Mouse (Mus musculus) intestine, embryonic 14.5 days (tissue): ENCODE measurements around the gene Trim8. TPM values are rescaled to one million over a fixed set of nuclear protein-coding genes. Genes with fewer than 3 reads are reported as not detected.

Source experiments
- ATAC-seq: fragments of 200-750 bp; cut with Nextera tagmentation; replicated peaks from 2 replicates; pipeline ENCODE4 v1.8.0; 2017; ENCODE audit warnings: low read depth, moderate number of reproducible peaks, moderate TSS enrichment, moderate library complexity; ENCODE audit not compliant: low FRiP score, low TSS enrichment
- DNase-seq: peaks from one replicate; pipeline ENCODE4 v3.0.0-alpha.2; 2018; ENCODE audit warnings: low spot score
- H3K27ac ChIP-seq: fragments of 300-500 bp; sonication (generic); 2 replicates; pipeline ENCODE4 v1.5.1; 2014; ENCODE audit warnings: low read depth, mild to moderate bottlenecking, control low read depth
- H3K27me3 ChIP-seq: fragments of 300-500 bp; sonication (generic); replicated peaks from 2 replicates; pipeline ENCODE4 v1.6.1; 2014; ENCODE audit warnings: low read length, control low read depth; ENCODE audit not compliant: control insufficient read depth, insufficient read depth
- H3K36me3 ChIP-seq: fragments of 300-500 bp; sonication (generic); 2 replicates; pipeline ENCODE4 v1.6.1; 2014; ENCODE audit warnings: low read length, control low read depth; ENCODE audit not compliant: control insufficient read depth, insufficient read depth
- H3K4me1 ChIP-seq: fragments of 300-500 bp; sonication (generic); replicated peaks from 2 replicates; pipeline ENCODE4 v1.6.1; 2014; ENCODE audit warnings: low read length, control low read depth, mixed read lengths; ENCODE audit not compliant: control insufficient read depth, insufficient read depth
- H3K4me2 ChIP-seq: fragments of 300-500 bp; sonication (generic); 2 replicates; pipeline ENCODE4 v1.6.1; 2014; ENCODE audit warnings: low read length
- H3K4me3 ChIP-seq: fragments of 300-500 bp; sonication (generic); 2 replicates; pipeline ENCODE4 v1.5.1; 2014; ENCODE audit warnings: low read depth, low read length, control low read depth, mixed read lengths
- H3K9ac ChIP-seq: fragments of 300-500 bp; sonication (generic); 2 replicates; pipeline ENCODE4 v1.6.1; 2014; ENCODE audit warnings: mild to moderate bottlenecking, low read length
- H3K9me3 ChIP-seq: fragments of 300-500 bp; sonication (generic); 2 replicates; pipeline ENCODE4 v1.6.1; 2016; ENCODE audit warnings: low read length, control low read depth; ENCODE audit not compliant: control insufficient read depth
- WGBS: fragments of 180-500 bp; shearing (Covaris S2); extraction: QIAGEN DNeasy Blood & Tissue Kit; methylation state at CpG from one replicate; pipeline ENCODE4 v1.1.7; 2014; 5-methylcytosine and 5-hydroxymethylcytosine counted together
- polyA plus RNA-seq: library from polyadenylated mRNA; unstranded; fragments of >200 nt; fragmentation: Nextera tagmentation; extraction: Ambion mirVana; gene quantifications from 2 replicates; pipeline ENCODE4 v1.2.1, GENCODE M21; 2014

Gene Trim8
- polyA plus RNA-seq, 1 experiment from 2014 or later = 21.1 TPM

DNA sequence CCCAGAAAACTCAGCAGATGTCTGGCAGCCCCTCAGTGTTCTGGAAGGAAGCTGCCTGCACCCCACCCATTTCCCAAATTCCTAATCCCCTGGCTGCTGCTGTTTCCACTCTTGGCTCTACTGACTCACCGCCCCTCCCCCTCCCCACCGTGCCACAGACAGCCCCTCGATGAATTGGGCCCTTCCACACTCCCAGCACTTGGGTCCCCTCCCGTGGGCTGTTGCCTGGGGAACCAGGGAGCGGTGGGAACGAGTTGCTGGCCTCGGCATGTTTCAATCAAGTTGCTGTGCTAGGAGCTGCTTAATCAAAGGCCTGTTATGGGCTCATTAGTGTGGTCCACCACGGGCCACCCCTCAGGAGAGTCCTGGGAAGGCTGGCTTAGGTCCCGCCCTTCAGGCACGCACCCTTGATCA lies 24.1 kb upstream of the Trim8 start:
- H3K9me3 ChIP-seq = no peaks in the 10 kb centered on the region
- no peak overlapping the region for H3K9ac ChIP-seq
- WGBS = 47% methylated on average over 10 of the region's 10 CpGs
- no peak overlapping the region for H3K4me2 ChIP-seq
- no peak for DNase-seq
- ATAC-seq = no peak
- H3K27ac ChIP-seq = no peak overlapping the region
- H3K4me3 ChIP-seq = no peak overlapping the region
- H3K4me1 ChIP-seq = peaks cover 19% of the 10 kb centered on the region
- H3K27me3 ChIP-seq = no peaks in the 10 kb centered on the region
- peaks cover 49% of the 10 kb centered on the region for H3K36me3 ChIP-seq

DNA sequence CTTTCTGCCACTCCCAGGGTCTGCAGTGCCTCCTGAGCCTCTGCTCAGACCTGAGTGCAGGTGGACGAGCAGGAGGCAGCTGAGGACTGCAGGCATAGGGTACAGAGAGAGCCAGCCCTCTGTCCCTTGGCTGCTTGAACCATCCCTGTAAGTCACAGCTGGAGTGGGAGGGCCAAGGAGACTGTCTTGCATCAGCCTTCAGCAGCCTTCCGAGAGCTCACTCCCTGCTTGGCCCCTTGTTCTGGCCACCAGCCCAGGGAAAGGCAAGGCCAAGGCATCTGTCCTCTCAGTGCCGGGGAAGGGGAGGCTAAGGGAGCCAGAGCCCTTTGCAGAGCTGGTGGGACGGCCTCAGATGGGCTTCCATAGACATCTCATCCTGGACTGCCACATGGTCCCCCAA lies 23.3 kb upstream of the Trim8 start:
- WGBS = 75% methylated on average over 4 of the region's 4 CpGs
- no peak overlapping the region for H3K4me2 ChIP-seq
- H3K27ac ChIP-seq = peak overlapping the region; percentile 17; the same call in 1 of the 2 replicates
- no peak overlapping the region for H3K9ac ChIP-seq
- H3K36me3 ChIP-seq = peaks cover 47% of the 10 kb centered on the region
- DNase-seq = no peak
- peaks cover 19% of the 10 kb centered on the region for H3K4me1 ChIP-seq
- no peaks in the 10 kb centered on the region for H3K27me3 ChIP-seq
- no peak for ATAC-seq
- no peaks in the 10 kb centered on the region for H3K9me3 ChIP-seq
- H3K4me3 ChIP-seq = no peak overlapping the region

DNA sequence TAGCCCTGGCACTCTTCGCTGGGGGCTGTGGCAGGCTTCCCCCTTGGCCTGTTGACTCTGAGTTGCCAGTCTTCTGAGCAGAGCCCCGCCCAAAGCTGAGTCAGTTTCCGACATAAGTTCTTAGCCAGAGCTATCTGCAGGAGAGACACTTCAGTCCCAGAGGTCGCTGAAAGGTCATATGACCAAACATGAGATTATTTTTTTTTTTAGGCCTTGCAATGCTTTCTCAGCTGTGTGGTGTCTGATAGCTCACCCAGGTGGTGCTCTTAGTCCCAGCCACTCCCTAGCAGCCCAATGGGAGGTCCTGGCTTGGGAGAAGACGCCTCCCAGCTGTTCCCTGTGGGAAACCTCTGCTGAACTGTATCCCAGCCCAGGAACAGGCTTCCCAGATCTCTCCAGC lies 22.7 kb upstream of the Trim8 start:
- Histone ChIP-seq H3K9me3 (no peaks in the 10 kb centered on the region), H3K9ac (no peak overlapping the region), H3K27me3 (no peaks in the 10 kb centered on the region), H3K4me1 (peaks cover 19% of the 10 kb centered on the region), H3K4me2 (no peak overlapping the region), H3K4me3 (no peak overlapping the region), H3K36me3 (peaks cover 44% of the 10 kb centered on the region), H3K27ac (peak overlapping the region; percentile 47)
- WGBS = 34% methylated on average over 5 of the region's 5 CpGs
- ATAC-seq (no peak; the same call in 1 of the 2 replicates), DNase-seq (no peak)

DNA sequence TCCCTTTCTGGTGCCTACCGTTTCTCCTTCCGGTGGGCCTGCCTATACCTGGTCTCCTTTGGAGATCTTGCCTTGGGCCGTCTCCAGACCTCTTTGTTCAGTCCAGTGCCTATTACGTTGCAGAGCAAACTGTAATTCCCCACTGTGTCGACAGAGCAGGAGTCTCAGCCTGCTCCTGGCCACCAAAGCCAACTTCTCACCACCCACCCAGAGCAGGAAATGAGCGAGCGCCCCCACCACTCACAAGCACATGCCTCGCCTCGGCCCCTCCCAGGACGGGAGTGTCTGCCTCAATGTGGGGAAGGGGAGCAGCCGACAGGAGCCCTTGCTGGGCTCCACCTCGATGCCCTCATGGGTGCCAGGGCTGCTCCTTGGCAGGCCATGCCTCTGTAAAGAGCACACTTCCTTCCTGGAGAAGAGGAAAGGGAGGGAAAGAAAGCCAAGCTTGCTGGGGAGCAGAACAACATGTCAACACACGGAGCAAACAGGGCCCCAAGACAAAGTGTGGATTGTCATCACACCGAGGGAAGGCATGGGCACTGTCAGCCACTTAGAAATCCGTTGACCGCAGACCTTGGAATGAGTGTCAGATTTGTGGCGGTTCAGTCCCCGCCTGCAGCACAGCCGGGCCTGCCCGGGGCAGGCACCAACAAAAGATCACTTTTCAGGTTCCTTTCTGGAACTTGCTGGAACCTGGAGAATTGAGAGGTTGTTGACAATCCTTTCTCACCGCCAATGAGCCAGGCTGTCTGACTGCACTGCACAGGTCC lies 22.0 kb upstream of the Trim8 start:
- H3K4me2 ChIP-seq = no peak overlapping the region

DNA sequence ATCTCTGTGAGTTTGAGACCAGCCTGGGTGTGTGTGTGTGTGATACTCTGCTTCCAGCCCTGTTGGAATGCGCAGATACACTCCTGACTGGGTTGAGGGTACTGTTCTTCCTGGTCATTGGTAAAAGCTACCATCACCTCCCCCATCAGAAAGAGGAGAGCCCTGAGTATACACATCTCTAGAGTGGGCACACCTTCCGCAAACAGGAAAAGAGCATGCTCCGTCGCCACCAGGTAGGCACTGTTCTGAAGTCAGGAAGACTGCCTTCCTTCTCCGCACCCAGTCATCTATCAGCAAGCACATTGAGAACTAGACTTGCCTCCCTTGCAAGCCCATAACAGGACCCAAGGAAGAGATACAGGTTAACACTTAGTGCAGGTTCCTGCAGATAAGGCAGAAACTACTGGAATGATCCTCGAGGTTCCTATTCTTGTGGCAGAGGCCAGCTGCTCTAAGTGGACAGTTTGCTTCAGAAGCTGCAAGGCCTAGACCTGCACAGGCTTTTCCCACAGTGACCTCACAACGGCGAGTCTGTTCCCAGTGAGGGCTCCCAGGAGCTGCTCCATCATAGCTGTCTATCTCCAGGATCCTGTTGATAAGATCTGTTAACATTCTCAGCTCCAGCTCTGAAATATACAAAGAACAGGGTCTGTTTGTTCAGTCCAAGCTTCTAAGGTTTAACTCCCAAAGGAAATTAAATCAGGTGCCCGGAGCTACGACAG lies 20.7 kb upstream of the Trim8 start:
- H3K36me3 ChIP-seq = peaks cover 43% of the 10 kb centered on the region
- DNase-seq (no peak), ATAC-seq (no peak)
- H3K4me3 ChIP-seq = no peak overlapping the region
- no peak overlapping the region for H3K9ac ChIP-seq
- no peaks in the 10 kb centered on the region for H3K27me3 ChIP-seq
- H3K4me2 ChIP-seq = no peak overlapping the region
- H3K4me1 ChIP-seq = peaks cover 19% of the 10 kb centered on the region
- WGBS = 52% methylated on average over 10 of the region's 10 CpGs
- no peak overlapping the region for H3K27ac ChIP-seq
- no peaks in the 10 kb centered on the region for H3K9me3 ChIP-seq

More for the DNA sequence above, 22.0 kb upstream of the Trim8 start:
- WGBS = 56% methylated on average over 21 of the region's 21 CpGs
- peak overlapping the region; percentile 47 for H3K27ac ChIP-seq
- DNase-seq (no peak), ATAC-seq (peak; percentile 32; the same call in 1 of the 2 replicates)
- peaks cover 44% of the 10 kb centered on the region for H3K36me3 ChIP-seq
- no peaks in the 10 kb centered on the region for H3K9me3 ChIP-seq
- H3K4me3 ChIP-seq = no peak overlapping the region
- H3K4me1 ChIP-seq = peaks cover 19% of the 10 kb centered on the region
- H3K27me3 ChIP-seq = no peaks in the 10 kb centered on the region
- H3K9ac ChIP-seq = no peak overlapping the region

DNA sequence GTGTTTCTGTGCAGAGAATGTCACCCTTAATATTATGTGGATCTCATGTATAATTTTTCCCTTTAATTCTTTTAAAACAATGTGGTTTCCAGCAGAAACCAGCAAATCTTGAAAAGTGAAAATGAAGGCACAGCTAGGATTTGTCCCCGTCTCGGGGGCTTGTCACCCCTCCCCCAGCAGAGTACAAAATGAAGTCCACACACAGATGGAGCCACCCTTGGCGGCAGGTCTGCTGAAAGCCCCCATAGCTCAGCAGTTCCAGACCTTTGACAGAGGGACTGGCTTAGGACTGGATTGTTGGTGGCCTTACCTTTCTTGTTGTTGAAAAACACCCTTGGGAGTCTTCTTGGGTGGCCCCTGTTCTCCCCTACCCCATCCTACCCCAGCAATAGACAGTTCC lies 20.1 kb upstream of the Trim8 start:
- DNase-seq = no peak
- H3K27me3 ChIP-seq = no peaks in the 10 kb centered on the region
- 30% methylated on average over 3 of the region's 3 CpGs for WGBS
- H3K9me3 ChIP-seq = no peaks in the 10 kb centered on the region
- peaks cover 45% of the 10 kb centered on the region for H3K36me3 ChIP-seq
- no peak overlapping the region for H3K4me3 ChIP-seq
- peaks cover 23% of the 10 kb centered on the region for H3K4me1 ChIP-seq
- ATAC-seq = no peak
- H3K4me2 ChIP-seq = no peak overlapping the region
- H3K9ac ChIP-seq = no peak overlapping the region
- no peak overlapping the region for H3K27ac ChIP-seq

DNA sequence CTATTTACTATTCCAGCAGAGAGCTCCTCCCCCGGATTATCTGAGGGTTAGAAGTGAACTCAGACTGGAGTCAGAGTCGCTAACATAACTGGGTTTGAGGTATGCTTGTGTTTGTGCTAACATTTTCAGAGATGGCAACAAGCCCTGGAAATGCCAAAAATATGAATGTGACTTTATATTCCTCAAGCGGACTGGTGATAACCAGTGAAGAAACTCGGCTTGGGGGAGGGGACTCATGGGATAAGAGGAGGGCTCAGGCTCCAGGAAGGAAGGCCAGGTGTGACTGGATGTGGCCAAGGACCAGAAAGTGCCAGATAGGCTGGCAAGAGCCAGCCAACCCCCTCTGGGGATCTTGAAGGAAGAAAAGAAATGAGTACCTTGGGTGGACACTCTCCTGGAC lies 19.7 kb upstream of the Trim8 start:
- Histone ChIP-seq H3K27ac (no peak overlapping the region), H3K36me3 (peaks cover 44% of the 10 kb centered on the region), H3K4me1 (peaks cover 23% of the 10 kb centered on the region), H3K27me3 (no peaks in the 10 kb centered on the region), H3K9ac (no peak overlapping the region), H3K4me2 (no peak overlapping the region), H3K9me3 (no peaks in the 10 kb centered on the region), H3K4me3 (no peak overlapping the region)
- ATAC-seq (no peak), DNase-seq (no peak)
- WGBS = 15% methylated on average over 4 of the region's 4 CpGs

DNA sequence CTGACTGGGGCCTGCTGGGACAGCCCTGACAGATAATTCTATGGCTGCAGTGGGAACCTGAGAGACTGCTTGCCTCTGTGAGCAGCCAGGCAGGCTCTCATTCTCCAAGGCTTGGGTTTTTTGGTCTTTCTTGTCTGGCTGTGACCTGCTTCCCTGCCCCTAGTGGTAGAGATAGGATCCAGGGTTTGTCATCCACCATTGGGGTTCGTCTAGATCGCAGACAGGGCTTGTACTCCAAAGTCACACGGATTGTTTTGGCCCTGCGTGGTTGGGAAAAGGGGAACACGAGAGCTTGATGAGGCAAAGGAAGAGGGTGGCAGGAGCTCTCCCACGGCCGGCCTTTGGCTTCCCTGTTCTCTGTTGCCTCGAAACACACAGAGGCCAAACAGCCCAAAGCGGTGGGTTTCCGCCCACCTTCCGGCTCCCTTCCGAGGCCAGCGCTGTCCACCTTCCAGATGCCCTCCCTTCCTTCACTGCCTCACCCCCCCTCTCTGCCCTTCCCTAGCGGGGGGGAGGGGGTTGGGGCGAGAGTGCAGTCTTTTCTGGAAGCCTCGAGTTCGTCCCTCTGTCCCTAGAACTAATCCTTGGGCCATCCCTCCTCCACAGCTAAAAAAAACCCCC lies 18.5 kb upstream of the Trim8 start:
- H3K4me1 ChIP-seq = peaks cover 23% of the 10 kb centered on the region
- no peak overlapping the region for H3K9ac ChIP-seq
- no peak overlapping the region for H3K27ac ChIP-seq
- no peak overlapping the region for H3K4me2 ChIP-seq
- H3K27me3 ChIP-seq = no peaks in the 10 kb centered on the region
- no peak for ATAC-seq
- WGBS = 48% methylated on average over 17 of the region's 17 CpGs
- H3K36me3 ChIP-seq = peaks cover 36% of the 10 kb centered on the region
- no peaks in the 10 kb centered on the region for H3K9me3 ChIP-seq
- no peak for DNase-seq
- no peak overlapping the region for H3K4me3 ChIP-seq
